Mouse (Mus musculus): Measurements from ENCODE around the gene Nat8. TPM values are rescaled to one million over a fixed set of nuclear protein-coding genes. Genes with fewer than 3 reads are reported as not detected.
"Not testable (repeated sequence)": the region's sequence is repeated elsewhere in the genome, so short reads cannot be mapped to it uniquely, and the experiment has no call there.

The Nat8 gene
- polyA plus RNA-seq, 1 experiment from 2014 or later, result not detected

DNA sequence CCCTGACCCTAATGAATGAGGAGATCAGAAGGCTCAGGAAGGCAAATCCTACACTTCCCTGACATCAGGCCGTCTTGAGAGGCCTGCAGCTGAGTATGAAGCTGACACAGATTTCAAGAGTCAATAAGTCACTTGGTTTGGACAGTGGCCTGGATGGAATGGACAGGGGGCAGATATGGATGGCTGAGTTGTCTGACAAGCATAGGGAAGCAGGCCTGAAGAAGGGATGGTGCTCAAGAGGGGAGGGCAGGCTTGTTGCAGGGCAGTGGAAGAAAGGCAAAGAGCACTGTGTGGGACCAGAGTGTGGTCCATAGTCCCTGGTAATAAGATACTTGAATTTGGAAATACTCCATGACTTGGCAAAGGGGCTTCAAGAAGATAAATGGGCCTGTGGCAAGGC is 2.4 kb downstream of the Nat8 start:
- no peaks in the 10 kb centered on the region for H3K27me3 ChIP-seq
- WGBS, result 64% methylated on average over 1 of the region's 1 CpGs
- H3K27ac ChIP-seq, result no peak overlapping the region
- H3K4me3 ChIP-seq, result no peak overlapping the region
- no peaks in the 10 kb centered on the region for H3K36me3 ChIP-seq
- no peaks in the 10 kb centered on the region for H3K9me3 ChIP-seq
- ATAC-seq (ENCODE audit: low FRiP score), result no peak
- no peak overlapping the region for H3K9ac ChIP-seq
- H3K4me2 ChIP-seq, result no peak overlapping the region
- H3K4me1 ChIP-seq (replicated peaks), result no peaks in the 10 kb centered on the region

DNA sequence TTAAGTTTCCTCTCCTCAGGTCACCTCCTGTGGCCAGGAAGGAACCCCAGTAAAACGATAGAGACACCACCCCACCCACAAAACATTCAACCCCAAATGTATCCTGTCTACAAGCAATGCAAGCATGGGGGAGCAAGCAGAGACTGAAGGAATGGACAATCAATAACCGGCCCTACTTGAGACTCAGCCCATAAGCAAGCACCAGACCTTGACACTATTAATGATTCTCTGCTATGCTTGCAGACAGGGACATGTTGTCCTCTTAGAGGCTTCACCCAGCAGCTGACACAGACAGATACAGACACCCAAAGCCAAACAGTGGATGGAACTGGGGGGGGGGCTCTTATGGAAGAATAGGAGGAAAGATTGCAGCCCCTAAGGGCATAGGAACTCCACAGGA is 6.0 kb downstream of the Nat8 start:
- Histone ChIP-seq H3K4me2 (no peak overlapping the region), H3K27ac (no peak overlapping the region), H3K4me1 (replicated peaks) (no peaks in the 10 kb centered on the region), H3K27me3 (no peaks in the 10 kb centered on the region), H3K4me3 (no peak overlapping the region), H3K36me3 (no peaks in the 10 kb centered on the region), H3K9ac (no peak overlapping the region), H3K9me3 (no peaks in the 10 kb centered on the region)
- 91% methylated on average over 2 of the region's 2 CpGs for WGBS
- ATAC-seq (ENCODE audit: low FRiP score), result no peak

DNA sequence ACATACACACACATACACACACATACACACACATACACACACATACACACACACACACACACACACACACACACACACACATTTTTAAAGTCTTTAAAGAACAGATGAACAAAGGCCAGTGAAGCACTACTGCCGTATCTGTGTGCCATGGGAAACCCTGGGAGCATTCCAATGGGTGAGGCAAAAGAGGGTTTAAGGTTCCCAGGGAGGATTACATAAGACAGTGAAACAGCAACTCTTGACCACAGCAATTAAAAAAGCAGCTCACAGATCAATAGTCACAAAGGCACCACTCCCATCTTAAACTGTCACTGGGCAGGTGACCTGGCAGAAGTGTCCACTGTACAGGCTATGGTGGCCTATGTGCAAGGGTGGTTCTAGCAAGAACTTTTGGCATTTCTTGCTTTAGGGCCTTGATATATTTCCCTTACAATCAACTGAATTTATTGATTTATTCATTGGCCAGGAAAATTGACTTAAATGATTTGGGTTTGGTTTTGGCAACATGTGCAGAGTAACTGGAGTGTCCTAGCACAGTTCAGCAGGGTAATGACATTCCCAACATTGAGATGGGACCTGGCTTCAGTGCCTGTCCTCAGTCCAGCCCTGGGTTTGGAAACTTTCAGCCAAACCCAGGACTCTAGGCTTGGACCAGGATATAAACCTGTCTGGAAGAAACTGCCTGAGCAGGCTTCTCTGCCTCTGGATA is 8.3 kb downstream of the Nat8 start:
- H3K36me3 ChIP-seq, result no peaks in the 10 kb centered on the region

GRCm38 (mm10) chr6:85822286-85822685 is 9.6 kb downstream of the Nat8 start:
- H3K9ac ChIP-seq, result no peak overlapping the region
- no peak overlapping the region for H3K4me2 ChIP-seq
- no peak for ATAC-seq (ENCODE audit: low FRiP score)
- no peaks in the 10 kb centered on the region for H3K27me3 ChIP-seq
- 87% methylated on average over 4 of the region's 4 CpGs for WGBS
- no peak overlapping the region for H3K27ac ChIP-seq
- no peak overlapping the region for H3K4me3 ChIP-seq
- no peaks in the 10 kb centered on the region for H3K4me1 ChIP-seq (replicated peaks)
- no peaks in the 10 kb centered on the region for H3K36me3 ChIP-seq
- H3K9me3 ChIP-seq, result no peaks in the 10 kb centered on the region

More for the DNA sequence above, 8.3 kb downstream of the Nat8 start:
- Histone ChIP-seq H3K4me3 (no peak overlapping the region), H3K9ac (no peak overlapping the region), H3K4me2 (no peak overlapping the region), H3K4me1 (replicated peaks) (no peaks in the 10 kb centered on the region), H3K27ac (no peak overlapping the region), H3K27me3 (no peaks in the 10 kb centered on the region), H3K9me3 (no peaks in the 10 kb centered on the region)
- WGBS, result 97% methylated on average over 1 of the region's 1 CpGs
- no peak for ATAC-seq (ENCODE audit: low FRiP score)

- no peaks in the 10 kb centered on the region for H3K36me3 ChIP-seq
- no peaks in the 10 kb centered on the region for H3K9me3 ChIP-seq
- no peak within 1 kb of the TSS for H3K4me3 ChIP-seq
- no peak for ATAC-seq (ENCODE audit: low FRiP score)
- H3K4me1 ChIP-seq (replicated peaks), result no peaks in the 10 kb centered on the region
- H3K9ac ChIP-seq, result no peak within 1 kb of the TSS
- no peaks in the 10 kb centered on the region for H3K27me3 ChIP-seq
- no peak within 1 kb of the TSS for H3K27ac ChIP-seq
- no peak within 1 kb of the TSS for H3K4me2 ChIP-seq
- 94% methylated on average over 5 of the region's 5 CpGs for WGBS
These were observed 11.0 kb downstream of the Nat8 start, which contains the start of the genes Nat8f6 and Nat8f5 for GRCm38 (mm10) chr6:85820837-85821236. Gene Nat8f6, minus strand, starts transcription at chr6:85820954. Gene Nat8f5, minus strand, starts transcription at chr6:85820972.

- Histone ChIP-seq H3K36me3 (no peaks in the 10 kb centered on the region), H3K9ac (no peak overlapping the region), H3K4me1 (replicated peaks) (no peaks in the 10 kb centered on the region), H3K27ac (no peak overlapping the region), H3K27me3 (no peaks in the 10 kb centered on the region), H3K4me2 (no peak overlapping the region), H3K9me3 (no peaks in the 10 kb centered on the region), H3K4me3 (no peak overlapping the region)
- WGBS, result 27% methylated on average over 1 of the region's 1 CpGs
- ATAC-seq (ENCODE audit: low FRiP score), result no peak
These were observed 13.5 kb downstream of the Nat8 start for GRCm38 (mm10) chr6:85818338-85818737.

- no peak overlapping the region for H3K4me3 ChIP-seq
- no peaks in the 10 kb centered on the region for H3K4me1 ChIP-seq (replicated peaks)
- H3K27me3 ChIP-seq, result no peaks in the 10 kb centered on the region
- no peak overlapping the region for H3K9ac ChIP-seq
- no peaks in the 10 kb centered on the region for H3K9me3 ChIP-seq
- ATAC-seq (ENCODE audit: low FRiP score), result no peak
- no peak overlapping the region for H3K4me2 ChIP-seq
- WGBS, result 93% methylated on average over 2 of the region's 2 CpGs
- no peaks in the 10 kb centered on the region for H3K36me3 ChIP-seq
- H3K27ac ChIP-seq, result no peak overlapping the region
These were observed 18.5 kb downstream of the Nat8 start for GRCm38 (mm10) chr6:85813339-85813738.

DNA sequence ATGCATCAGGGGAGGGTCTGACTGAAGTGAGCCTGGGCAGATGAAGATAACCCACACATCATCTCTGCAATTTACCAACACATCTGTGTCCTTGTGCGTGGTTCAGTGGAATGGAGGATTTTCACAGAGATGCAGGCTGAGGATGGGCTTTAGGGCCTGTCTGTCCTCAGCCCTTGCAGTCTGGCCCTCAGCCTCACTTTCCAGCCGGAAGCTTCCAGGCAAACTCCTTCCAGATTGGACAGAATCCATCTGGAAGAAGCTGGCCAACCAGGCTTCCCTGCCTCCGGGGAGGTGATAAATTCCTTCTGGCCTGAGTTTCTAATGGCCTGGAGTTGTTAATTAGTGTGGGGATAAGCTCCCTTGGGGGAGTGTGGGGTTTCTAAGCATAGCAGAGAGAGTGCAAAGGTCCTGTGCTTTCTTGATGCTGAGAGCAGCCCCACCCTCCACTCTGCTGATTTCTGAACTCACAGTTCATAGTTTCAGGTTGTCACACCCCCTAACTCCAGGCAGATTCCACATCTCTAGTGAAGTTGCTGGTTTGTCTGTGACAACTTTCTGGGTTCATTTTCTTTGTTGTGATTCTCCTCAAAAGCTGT is 20.8 kb downstream of the Nat8 start:
- H3K36me3 ChIP-seq; H3K9me3 ChIP-seq; H3K27ac ChIP-seq; H3K4me1 ChIP-seq (replicated peaks); H3K4me3 ChIP-seq; ATAC-seq (ENCODE audit: low FRiP score); H3K4me2 ChIP-seq; H3K9ac ChIP-seq; H3K27me3 ChIP-seq: not testable (repeated sequence)
- 62% methylated on average over 3 of the region's 3 CpGs for WGBS

DNA sequence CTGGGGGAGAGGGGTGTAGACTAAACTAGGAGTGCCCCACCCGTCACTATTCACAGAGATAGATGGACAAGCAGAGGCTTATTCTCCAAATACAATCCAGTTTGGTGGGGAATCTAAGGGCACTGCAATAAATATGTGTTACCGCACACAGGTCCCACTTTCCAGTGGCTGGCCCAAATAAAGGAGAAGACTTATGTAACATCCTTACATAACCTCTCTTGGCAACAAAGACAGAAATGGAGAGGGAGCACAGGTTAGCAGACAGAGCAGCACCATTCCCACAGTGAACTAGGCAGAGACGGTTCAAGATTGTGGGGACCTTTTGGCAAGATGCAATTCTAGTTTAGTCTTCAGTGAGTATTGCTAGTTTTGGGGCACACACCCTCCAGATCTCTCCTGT is 21.4 kb downstream of the Nat8 start:
- not testable (repeated sequence) for H3K36me3 ChIP-seq; H3K4me2 ChIP-seq; H3K27me3 ChIP-seq; ATAC-seq (ENCODE audit: low FRiP score); H3K27ac ChIP-seq; H3K9me3 ChIP-seq; H3K4me1 ChIP-seq (replicated peaks); H3K9ac ChIP-seq; H3K4me3 ChIP-seq
- 100% methylated on average over 2 of the region's 3 CpGs for WGBS

DNA sequence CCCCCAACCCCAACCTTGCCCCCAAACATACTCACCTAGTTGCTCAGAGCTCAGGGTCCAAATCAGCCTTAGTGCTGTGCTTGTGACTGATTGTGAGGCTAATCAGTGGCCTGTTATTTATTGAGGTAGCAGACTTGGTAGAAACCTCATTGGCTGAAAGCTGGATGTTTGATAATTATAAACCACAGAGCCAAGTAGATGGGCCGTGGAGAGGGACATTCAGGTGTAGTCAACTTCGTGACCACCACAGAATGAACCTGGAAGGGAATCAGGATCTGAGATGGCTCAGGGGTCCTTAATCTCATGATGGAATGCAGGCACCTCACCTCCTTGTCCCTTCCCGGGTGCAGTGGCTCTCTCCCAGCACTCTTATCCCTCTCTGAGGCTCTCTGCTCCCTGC is 22.1 kb downstream of the Nat8 start:
- not testable (repeated sequence) for H3K36me3 ChIP-seq; H3K27me3 ChIP-seq; H3K4me2 ChIP-seq; H3K9me3 ChIP-seq; H3K4me1 ChIP-seq (replicated peaks); ATAC-seq (ENCODE audit: low FRiP score); H3K9ac ChIP-seq; H3K27ac ChIP-seq; H3K4me3 ChIP-seq
- WGBS, result 88% methylated on average over 3 of the region's 3 CpGs

DNA sequence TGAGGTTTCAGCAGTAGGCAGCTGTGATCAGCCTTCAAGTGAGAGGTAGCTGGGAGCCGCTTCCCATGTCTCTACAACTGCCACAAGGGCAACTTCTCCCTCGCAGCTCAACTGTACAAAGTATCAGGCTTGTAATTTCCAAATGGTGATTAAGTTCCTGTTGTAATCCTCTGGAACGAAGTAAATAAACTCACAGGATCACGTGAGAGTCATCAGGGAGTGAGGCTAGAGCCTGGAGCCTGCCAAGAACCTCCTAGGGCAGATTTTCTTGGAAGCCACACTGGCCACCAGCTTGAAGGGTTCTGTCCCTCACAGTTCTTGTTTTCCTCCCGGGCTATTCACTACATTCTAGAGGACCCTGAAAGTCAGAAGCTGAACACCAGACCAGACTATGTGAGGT is 28.7 kb downstream of the Nat8 start:
- not testable (repeated sequence) for H3K9ac ChIP-seq; H3K36me3 ChIP-seq; H3K4me3 ChIP-seq; H3K9me3 ChIP-seq; H3K4me1 ChIP-seq (replicated peaks); H3K4me2 ChIP-seq; ATAC-seq (ENCODE audit: low FRiP score); H3K27ac ChIP-seq; H3K27me3 ChIP-seq
- WGBS, result 74% methylated on average over 5 of the region's 5 CpGs

Measured in hindbrain, embryonic 13.5 days (tissue).